Mouse (Mus musculus) megakaryocyte, adult 5-6 weeks (primary cell): Measurements from ENCODE around the gene Scmh1. TPM values are rescaled to one million over a fixed set of nuclear protein-coding genes. Genes with fewer than 3 reads are reported as not detected.
"Not testable (repeated sequence)": the region's sequence is repeated elsewhere in the genome, so short reads cannot be mapped to it uniquely, and the experiment has no call there.

Source experiments
- ATAC-seq: 2 replicates; pipeline ENCODE4 v1.8.0; 2016; ENCODE audit warnings: mild to moderate bottlenecking, inconsistent platforms; ENCODE audit not compliant: poor library complexity, severe bottlenecking
- total RNA-seq, 2 experiments: library from RNA; stranded (forward) in 1 of 2; stranded (reverse) in 1 of 2; fragments of 153-499, 151-499 nt in 1 of 2; fragments of 221-1000, 200-1000 nt in 1 of 2; gene quantifications; 2 replicates each; pipeline versions ENCODE4 v1.2.3 to v1.2.4; 2015 to 2017

The Scmh1 gene
- total RNA-seq (2015): 31.3 and 41.7 TPM in 2 replicates
- total RNA-seq (2017): 6.8 and 9.0 TPM in 2 replicates

DNA sequence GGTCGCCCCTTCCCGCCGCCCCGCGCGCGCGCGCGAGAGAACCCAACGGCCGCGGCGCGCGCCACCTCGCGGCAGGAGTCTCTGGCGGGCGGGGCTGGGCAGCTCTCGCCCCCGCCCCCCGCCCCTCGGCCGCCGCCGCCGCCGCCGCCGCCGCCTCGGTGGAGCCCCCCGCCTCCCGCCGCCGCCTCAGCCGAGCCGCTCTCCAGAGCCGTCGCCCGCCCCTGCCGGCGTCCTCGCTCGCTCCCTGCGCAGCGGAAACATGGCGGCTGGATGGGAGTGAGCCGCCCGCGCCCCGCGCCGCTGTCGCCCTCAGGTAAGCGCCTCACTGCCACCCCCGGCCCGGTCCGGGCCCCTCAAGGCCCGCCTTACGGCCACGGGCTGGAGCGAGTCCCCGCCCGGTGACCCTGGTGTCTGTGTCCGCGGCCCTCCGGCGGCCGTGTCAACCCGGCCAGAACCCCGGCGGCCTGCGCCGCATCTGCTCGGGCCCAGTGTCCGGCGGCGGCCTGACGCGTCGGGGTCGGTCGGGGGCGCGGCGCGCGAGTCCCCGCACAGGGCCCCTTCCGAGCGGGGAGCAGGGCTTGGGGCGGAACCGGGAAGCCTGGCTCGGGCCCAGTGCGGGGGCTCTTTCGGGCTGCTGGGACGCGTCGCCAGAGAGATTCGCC, at the start of gene Scmh1:
TSS of gene Scmh1 (plus strand) at position 138 of the 662 bp plus-strand sequence.
- ATAC-seq: peak; percentile 55

DNA sequence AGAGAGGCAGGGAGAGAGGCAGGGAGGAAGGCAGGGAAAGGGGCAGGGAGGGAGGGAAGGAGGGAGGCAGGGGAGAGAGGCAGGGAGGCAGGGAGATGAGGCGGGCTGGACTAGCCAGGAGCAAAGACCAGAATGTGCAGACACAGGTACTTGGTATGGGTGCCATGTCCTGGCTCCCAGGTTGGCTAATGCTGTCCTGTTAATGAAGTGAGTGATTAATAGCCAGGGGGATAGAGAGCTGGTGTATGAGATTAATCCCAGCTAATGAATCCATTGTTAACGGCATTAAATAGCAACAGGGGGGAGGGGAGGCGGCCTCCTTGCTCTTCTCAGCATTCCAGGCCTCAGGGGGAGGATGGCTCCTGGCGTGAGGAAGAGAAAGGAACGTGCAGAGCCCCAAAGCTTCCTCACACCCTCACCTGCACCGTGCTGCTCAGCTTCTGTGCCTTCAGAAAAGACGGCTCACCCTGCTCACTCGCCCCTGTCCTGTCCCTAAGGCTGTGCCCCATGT, 45.0 kb upstream of the Scmh1 start:
- ATAC-seq: no peak

DNA sequence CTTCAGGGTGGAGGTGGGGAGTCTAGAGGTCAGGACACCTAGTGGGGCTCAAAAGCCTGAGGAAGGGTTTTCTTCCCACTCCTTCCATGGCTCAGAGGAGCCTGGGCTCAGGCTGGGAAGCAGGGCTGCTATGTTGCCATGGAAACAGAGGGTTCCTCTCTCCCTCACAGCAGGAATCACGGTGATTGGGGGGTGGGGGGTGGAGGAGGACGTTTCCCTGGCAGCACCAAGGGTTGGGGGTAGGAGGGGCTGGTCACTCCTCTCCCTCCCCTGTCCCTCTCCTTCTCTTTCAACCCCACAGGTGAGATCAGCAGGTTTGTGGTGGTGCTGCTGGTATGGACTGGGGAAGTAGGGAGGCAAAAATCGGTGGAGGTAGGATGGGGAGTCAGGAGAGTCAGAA, 40.4 kb upstream of the Scmh1 start:
- no peak for ATAC-seq

DNA sequence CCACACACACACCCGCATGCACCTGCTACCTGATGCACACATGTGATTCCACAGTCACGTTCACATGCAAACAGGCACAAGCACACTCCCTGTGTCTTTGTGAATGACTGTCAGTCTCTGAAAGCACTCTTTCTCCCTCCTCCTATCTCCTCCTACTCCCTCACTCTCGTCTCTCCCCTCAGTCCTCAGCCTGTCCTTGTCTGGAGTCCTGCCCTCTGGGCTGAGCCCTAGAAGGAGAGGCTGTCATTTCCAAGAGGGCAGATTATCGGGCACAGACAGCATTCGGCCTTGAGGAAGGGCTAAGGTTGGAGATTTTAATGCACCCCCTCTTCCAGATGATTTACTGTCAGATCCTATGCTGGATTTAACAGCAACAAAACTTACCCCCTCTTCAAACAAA, 39.6 kb upstream of the Scmh1 start:
- ATAC-seq: no peak

GRCm38 (mm10) chr4:120368031-120368430, 37.0 kb upstream of the Scmh1 start:
- no peak for ATAC-seq

GRCm38 (mm10) chr4:120368663-120369062, 36.4 kb upstream of the Scmh1 start:
- peak; percentile 79 for ATAC-seq

DNA sequence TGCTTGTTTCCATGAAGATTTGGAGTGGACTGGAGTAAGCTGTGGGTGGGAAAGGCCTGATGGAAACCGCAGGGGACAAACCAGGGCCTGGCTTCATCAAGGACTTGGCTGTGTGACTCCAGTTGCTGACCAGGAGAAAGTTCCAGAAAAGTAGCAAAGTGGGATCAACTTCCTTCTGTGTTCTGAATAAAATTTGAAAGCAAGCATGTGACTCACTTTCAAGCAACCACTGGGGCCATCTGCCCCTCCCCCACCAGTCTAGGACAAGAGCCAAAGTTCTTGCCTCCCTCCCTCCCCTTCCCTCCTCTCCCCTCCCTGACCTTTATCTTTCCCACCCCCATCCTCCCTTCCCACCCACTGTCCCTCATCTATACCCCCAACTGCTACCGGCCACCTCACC, 35.9 kb upstream of the Scmh1 start:
- ATAC-seq: no peak

DNA sequence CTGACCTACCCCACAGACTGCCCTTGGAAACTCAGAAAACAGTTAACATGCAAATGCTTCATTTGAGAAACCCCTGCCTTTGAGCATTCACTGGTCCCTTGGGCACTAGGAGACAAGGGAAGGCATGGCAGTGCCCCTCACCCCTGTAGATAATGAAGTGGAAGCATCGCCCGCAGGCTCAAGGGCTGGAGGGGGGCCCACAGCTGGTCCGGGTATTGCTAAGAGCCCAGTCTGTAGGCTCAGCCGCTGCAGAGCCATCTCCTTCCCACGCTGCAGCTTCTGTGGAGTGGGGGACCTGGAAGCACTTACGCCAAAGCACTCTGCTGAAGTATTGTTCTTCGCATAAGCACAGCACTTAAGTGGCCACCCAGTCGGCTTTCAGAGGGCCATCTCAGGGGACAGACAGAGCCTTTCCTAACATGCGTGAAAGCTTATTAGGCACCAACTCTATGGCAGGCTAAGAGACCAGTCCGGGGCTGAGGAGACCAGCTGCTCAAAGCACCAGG, 35.2 kb upstream of the Scmh1 start:
- no peak for ATAC-seq

DNA sequence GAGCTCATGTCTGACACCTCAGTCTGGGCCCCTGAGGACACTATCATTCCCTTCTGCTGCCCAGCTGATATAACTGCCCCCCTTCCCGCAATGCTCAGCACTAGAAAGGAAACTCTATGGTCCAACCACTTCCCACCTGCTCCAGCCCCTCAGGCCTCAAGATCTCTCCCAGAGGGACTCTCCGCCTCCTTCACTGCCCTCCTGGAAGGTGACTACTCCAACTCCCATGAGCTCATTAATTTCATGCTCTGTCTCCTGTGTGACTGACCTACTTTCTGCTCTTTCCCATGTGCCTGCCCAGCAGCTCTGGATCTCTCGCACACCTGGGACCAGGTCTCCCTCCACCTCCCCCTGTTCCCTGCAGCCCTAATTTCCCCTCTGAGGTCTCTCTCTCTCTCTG, 32.2 kb upstream of the Scmh1 start:
- no peak for ATAC-seq

GRCm38 (mm10) chr4:120373813-120374212, 31.3 kb upstream of the Scmh1 start:
- ATAC-seq: no peak

DNA sequence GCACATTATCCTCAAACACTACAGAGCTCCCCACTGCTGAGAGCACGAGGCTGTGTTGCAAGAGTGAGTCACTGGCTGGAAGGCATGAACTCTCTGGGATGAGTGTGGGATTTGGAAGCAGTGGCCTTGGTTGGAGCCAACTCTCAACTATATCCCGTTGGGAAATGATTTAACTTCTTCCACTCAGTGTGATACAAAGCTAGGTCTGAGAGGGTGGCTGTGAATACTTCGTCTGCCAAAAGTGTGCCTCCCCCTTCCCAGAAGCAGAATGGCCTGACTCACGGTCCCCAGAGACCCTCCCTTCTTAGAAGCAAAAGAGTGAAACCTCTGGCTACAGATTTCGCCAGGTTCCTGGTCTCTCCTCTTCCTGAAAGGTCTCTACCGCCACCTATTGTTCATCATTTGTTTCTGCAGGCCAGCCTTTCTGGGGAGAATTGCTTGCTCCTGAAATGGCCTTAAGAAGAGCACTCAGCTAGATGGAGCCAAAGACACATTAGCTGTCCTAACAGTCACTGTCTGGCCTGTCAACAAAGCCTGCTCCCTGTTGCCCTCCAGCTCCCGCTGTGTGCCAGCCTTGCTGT, 24.2 kb upstream of the Scmh1 start:
- ATAC-seq: peak; percentile 83

GRCm38 (mm10) chr4:120385496-120385895, 19.6 kb upstream of the Scmh1 start:
- no peak for ATAC-seq

DNA sequence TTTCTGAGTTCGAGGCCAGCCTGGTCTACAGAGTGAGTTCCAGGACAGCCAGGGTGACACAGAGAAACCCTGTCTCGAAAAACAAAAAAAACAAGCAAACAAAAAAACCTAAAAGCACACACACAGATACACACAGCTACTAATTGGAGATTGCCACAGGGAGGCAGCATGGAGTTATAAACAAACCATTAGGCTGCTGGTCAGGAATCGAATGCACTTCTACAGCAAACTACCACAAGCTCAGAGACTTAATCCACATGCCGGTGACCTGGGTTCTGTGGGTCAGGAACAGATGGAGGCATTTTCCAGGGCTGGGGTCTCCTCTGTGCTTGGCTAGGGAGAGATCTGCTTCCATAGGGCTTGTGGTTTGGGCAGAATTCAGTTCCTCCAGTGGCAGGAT, 17.6 kb upstream of the Scmh1 start:
- ATAC-seq: no peak

- ATAC-seq: no peak
Observed at GRCm38 (mm10) chr4:120387968-120388367, 17.1 kb upstream of the Scmh1 start.

DNA sequence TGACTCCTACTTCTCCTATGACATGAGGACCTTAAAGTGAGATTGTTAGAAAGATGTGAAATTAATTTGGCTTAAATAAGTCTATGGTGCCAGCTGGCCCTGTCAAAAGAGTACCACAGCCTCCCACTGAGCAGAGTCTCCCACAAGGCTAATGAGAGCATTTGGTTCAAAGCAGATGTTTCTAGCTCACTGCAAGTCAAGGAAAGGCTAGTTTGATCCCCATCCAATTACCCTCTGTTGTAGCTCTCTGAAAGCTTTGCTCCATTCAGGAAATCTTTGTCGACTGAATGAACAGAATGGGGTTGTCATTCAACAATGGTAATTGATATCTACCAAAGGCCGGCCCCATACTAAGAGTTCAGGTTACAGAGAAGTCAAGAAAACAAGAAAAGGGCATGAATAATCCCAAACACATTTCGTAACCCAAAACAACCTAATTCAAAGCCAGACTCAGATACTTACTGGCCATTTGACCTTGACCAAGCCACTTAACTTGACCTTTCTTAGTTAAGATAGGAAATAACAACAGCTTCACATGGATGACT, 16.0 kb upstream of the Scmh1 start:
- no peak for ATAC-seq

- no peak for ATAC-seq
Observed at GRCm38 (mm10) chr4:120389546-120389945, 15.5 kb upstream of the Scmh1 start.

DNA sequence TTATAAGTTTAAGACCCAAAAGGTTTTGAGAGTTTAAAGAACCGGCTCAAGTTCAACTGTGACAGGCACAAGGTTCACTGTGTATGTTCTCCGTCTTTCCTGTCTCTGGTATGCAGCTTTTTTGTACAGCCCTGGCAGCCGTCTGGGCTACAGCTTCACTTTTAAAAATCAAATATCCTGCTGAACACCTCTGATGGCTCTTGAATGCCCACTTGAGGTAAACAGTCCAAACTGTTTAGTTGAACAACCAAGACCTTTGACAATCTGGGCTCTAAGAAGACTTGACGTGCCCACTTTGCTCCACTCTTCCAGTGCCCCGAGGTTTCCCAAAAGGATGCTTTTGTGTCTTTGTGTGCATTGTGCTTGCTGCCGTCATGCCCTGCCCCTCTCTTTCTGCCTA, 13.5 kb upstream of the Scmh1 start:
- ATAC-seq: no peak

DNA sequence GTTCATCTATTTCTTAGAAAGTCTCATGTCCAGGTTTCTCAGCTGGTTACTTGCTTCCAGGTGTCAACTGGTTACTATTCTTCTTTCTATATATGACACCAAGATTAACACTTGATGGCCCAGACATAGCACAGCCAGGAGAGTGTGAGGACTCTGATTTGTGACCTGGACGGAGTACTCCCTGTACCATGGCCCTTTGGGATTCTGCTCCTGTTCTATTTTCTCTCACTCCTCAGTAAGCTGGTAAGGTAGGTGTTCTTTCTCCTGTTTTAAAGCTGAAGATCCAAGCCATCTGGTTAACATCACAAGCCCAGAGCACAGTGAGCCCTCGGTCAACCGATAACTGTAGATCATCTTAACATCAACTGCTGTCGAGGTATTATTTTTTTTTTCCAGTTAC, 12.7 kb upstream of the Scmh1 start:
- no peak for ATAC-seq

DNA sequence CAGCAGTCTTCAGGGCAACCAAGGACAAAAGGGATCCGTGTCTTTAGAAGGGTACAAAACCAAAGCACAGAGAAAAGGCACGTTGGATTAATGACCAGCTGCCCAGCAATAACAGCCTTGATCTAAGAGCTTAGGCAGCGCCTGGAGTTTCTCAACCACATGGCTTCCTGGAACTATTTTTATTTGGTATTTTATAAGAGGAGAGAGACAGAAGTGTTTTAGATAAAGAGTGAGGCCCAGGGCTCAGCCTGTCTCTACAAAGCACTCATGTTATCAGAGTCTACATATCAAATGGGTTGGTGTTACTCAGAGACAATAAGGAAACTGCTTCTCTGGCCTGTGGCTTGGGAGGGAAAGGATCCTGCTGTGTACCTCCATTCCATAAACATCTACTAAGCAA, 12.3 kb upstream of the Scmh1 start:
- ATAC-seq: no peak

DNA sequence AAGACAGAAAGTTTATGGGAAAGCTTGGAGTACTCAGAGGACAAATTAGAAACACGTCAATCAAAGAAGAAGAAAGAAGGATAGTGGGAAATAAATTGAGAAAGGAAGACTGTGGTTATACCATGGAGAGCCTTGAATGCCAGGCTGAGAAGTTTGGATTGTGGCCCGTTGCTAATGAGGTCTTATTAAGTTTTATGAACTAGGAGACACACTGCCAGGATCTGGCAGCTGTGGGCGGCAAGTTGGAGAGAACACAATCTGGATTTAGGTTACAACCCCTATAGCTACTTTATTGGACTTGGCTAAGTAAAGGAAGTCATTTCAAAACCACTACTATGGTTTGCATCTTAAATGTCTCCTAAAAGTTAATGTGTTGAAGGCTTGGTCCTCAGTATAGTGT, 4.8 kb upstream of the Scmh1 start:
- ATAC-seq: no peak

DNA sequence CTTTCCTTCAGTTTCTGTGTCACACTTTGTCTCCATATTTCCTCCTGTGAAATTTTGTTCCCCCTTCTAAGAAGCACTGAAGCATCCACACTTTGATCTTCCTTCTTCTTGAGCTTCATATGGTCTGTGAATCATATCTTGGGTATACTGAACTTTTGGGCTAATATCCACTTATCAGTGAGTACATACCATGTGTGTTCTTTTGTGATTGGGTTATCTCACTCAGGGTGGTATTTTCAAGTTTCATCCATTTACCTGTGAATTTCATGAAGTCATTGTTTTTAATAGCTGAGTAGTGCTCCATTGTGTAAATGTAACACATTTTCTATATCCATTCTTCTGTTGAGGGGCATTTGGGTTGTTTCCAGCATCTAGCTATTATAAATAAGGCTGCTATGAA, 3.0 kb upstream of the Scmh1 start:
- not testable (repeated sequence) for ATAC-seq

GRCm38 (mm10) chr4:120404247-120404646, 834 bp upstream of the Scmh1 start:
- ATAC-seq: no peak
